Mouse (Mus musculus): Measurements from ENCODE around the gene Plcb2.

The Plcb2 gene

DNA sequence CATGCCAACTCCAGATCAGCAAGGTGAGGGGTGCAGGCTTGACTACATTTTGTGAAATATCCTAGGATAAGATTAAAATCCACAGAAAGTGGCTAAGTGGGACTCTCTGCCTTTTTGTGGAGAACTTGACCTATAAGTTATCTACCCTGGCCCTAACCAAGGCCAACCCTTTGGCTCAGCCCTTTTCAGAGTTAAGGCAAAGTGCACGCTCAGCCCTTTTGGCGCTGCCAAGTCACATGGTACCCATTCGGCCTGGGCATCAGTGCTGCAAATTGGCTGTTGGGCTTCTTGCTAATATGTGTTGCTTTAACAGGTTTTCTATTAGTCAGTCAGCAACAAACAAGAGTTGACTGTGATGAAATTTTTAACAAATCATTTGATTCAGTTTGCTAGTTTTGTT is 40.4 kb downstream of the Plcb2 start:
- DNase-seq (ENCODE audit: low spot score in 2 of 2), result no peak

DNA sequence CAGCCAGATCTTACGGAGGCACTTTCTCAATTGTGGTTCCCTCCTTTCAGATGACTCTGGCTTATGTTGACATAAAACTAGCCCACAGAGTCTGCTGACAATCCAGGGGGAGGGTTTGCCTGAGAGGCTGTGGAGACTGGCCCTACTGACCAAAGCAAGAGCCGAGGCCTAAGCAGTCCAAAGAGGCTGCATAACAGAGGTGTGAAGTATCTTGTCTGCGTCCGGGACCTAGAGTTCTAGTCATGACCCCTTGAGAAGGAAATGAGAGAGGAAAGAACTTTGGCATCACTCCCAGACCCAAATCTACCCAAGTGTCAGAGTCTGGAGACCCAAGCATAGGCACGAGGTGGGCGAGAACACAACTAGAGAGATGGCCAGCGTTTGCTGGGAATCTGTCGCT is 41.5 kb downstream of the Plcb2 start:
- no peak for DNase-seq (ENCODE audit: low spot score in 2 of 2)

DNA sequence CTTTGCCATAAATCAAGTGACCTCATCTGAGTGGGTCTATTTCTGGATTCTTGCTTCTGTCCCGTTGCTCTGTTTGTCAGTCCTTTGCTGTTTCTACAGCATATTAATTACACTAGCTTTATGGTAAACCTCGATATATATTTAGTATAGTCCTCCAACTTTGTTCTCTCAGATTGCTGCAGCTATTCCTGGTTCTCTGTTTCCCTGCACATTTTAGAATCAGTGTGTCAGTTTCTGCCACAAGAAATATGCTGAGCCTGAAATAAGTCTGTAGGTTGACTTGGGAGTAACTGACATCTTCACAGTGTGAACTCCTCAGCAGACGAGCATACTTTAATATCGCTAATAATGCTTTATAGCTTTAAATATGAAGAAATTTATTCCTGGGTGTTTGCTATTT is 43.1 kb downstream of the Plcb2 start:
- DNase-seq (ENCODE audit: low spot score in 2 of 2), result no peak

DNA sequence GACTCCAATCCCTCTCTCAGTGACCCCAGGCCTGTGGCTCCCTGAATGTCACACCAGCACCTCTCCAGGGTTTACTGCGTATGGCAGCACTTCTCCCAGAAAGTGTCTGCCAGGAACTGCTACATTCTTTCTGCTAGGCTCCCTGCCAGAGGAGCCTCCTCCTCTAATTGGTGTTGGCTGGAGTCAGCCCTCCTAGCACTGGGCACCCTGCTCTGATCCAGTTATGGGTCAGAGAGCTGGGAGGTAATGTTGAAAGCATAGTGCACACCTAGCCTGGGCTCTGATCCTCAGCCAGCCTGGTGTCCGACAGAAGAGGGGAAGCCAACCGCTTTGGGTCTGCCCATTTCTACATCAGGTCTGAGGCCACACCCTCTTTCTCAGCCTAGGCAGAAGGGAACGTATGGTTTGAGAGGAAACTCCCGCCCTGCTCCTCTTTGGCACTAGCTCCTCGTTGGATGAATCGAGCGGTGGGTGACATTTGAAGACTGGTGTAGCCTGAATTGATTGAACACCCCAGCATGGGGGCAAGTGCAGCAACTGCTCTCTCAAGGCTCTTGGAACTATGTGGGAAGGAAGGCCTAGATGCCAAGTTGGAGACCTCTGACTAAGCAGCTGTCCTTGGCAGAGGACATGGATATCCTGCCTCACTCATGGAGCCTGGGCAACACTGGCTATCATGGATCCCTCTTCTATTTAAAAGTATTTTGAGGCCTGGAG is 45.5 kb downstream of the Plcb2 start:
- DNase-seq (ENCODE audit: low spot score in 2 of 2), result no peak

DNA sequence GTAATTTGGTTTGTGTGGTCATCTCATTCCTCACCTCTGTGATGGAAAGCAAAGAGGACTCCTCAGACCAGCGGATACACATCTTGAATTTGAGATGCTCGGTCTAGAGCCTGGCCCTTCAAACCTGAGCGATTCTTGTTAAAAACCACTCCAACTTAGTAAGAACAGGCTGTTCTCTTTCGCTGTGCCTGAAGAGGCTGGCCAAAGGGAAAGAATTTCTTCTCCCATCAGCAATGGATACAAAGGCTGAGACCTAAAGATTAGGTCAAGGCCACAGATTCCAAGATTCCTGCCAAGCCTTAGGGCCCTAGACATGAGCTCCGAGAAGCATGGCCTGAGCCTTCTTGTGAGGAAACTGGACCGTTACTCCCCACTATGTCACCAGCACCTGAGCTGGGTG is 47.3 kb downstream of the Plcb2 start:
- no peak for DNase-seq (ENCODE audit: low spot score in 2 of 2)

DNA sequence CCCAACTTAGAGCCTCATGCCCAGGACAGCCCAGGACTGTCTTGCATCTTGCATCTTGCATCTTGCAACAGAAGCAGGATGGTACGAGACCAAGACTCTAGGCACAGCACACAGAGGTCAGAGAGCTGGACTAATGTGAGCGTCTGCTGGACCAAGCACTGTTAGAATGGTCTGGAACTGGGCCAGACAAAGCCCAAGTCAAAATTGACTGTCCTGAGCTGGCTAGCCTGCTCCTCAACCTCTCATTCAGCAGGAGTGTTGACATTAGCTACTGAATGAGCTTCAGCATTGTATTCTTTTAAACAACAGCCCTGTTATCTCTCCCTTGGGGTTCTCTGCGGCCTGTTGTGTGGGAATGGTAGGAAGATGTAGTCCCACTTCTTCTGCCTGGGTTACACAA is 48.7 kb downstream of the Plcb2 start:
- DNase-seq (ENCODE audit: low spot score in 2 of 2), result no peak

DNA sequence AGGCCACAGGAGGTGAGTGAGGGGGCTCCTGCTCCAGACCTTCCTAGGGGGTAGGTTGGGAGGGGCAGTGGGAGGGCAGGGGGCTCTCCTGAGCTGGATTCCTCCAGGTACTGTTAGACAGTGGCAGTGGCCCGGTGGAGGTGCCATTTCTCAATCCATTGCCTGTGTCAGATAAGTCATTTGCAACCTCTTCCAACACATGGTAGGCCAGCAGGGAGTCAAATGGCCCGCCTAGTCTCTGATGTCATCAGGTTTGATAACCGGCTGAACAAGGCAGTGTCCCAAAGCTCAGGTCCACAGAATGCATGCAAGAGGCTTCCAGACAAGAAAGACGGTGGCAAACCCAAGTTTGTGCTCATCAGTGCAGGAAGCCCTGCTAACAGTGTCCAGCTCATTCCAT is 50.4 kb downstream of the Plcb2 start:
- peak in 1 of 2 experiments; percentile 53 for DNase-seq (ENCODE audit: low spot score in 2 of 2)

DNA sequence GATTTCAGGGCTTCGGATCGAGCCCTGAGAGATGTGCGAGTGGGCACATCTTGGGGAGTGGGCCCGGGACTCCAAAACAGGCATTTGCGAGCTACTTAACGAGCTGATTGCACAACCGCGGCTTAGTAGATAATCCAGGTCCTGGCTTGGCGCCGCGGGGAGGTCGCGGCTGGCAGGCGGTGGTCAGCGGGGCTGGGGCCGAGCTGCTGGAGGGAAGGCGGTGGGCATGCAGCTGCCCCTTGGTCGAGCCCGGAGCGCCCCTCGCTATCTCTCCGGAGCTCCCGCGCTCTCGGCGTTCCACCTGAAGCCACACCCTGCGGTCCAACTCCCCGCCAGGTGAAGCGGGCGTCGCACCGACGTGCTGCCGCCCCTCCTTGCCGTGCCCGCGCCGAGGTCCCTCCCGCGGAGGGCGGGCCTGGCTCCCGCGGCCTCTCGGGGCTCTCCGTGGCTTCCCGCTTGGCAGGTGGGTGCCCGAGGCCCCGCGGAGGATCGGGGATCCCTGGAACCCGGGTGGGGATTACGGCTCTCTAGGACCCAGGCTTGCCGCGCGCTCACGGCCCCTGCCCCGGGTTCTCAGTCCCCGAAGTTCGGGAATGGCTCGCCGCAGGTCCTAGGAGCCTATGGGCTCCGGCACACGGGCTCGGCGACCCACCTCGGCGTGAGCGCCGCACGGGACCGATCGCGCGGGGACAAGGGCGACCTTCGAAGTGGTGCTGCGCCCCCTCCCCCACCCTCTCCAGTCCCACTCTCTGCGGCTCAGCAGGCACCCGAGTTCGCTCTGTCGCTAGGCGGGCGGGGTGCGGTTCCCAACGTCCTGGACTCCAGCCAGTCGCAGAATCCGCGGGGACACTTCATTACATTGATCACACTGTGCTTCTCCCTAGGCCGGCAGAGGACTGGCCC is 51.1 kb downstream of the Plcb2 start:
- no peak for DNase-seq (ENCODE audit: low spot score in 2 of 2)

DNA sequence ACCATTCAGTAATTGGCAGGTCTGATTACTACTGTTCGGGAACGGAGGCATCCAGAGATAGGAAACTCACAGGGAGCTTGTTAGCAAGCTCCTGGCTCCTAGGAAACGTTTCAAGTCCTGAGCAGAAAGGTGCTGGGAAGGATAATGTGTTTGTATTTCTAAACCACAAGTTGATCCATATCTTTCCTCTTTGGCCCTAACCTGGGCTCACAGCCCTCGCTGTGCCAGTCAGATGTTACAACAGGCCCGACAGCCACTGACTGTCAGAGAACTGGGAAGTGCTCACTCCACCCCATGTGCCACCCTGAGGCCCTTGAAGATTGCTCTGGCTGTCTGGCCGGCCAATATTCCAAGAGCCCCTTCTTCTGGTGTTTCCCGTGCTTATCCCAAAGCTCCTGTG is 53.7 kb downstream of the Plcb2 start:
- peak in 1 of 2 experiments; percentile 55 for DNase-seq (ENCODE audit: low spot score in 2 of 2)

DNA sequence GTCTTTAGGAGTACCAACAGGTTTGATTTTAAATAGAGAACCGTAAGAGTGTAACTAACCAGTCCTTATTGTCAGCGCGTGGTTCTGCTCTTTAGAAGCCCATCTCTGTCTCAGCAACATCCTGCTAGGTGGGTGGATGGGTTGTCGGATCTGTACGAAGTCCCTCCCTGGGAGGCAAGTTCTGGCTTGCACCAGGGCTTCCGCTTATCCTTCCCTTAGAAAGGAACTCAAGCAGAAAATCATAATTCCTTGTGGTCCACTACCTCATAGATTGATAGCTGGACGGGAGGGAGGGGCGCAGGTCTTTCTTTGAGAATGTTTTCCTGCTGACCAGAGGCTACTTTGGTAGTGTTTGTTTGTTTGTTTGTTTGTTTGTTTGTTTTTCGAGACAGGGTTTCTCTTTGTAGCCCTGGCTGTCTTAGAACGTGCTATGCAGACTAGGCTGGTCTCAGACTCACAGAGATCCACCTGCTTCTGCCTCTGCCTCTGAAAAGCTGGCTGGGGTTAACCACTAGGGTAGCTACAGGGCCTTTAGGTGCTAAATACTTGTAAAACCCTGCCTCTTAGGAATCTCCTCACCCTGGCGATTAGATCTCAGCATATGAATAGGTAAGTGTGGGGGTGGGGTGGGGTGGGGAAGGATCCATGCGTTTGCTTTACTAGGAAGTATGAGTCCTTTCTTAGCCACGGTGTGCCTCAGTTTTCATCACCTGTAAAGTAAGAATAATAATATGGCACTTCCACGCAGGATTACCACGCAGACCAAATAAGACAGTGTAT is 54.4 kb downstream of the Plcb2 start:
- no peak for DNase-seq (ENCODE audit: low spot score in 2 of 2)

DNA sequence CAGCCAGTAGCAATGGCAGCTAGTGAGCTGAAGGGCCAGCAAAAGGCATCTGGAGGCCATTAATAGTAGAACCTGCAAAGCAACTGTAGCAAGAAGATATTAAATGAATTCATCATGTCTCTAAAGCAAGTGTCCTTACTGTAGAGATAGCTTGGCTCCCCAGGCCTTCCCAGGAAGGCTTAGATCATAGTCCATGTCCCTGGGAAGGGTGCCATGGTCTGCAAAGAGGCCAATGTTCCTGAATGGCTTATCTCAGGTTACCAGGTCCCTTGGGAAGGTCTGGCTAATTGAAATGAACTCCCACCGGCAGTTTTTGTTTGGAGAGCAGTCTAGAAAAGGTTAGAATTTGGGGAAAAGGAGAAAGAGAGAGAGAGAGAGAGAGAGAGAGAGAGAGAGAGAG is 56.5 kb downstream of the Plcb2 start:
- DNase-seq (ENCODE audit: low spot score in 2 of 2), result no peak

DNA sequence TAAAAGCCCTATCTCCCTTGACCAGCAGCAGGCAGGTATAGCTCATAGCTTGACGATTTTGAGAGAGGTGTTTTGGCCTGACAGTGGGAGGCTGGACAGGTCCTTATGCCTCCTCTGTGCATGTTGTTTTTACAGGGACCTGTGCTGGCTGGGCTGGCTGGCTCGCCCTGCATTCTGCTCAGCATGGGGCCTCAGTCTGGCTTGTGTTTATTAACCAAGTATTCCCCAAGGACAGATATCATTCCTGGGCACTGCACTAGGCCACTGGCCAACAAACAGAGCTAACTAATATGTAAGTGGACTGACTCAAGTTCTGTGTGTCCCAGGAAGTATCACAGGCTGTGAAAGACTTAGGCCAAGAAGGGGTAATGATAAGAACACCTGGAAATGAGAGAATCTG is 58.5 kb downstream of the Plcb2 start:
- no peak for DNase-seq (ENCODE audit: low spot score in 2 of 2)

DNA sequence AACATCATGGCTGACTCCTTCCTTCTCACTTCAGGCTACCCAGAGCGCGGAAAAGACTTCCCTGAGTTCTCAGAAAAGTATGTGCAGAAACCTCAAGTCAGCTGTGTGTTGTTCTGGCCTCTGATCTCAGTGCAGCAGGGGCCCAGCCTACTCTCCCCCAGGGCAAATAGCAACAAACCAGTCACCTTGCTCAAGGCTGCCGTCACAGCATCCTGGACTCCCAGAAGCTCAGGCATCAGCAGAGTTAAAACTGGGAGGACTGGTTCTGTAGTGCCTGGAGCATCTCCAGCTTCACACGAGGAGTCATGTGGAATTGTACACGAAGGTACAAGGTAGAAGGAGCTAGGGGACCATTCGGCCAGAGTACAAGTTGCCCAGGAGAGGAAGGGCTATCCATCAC is 59.0 kb downstream of the Plcb2 start:
- DNase-seq (ENCODE audit: low spot score in 2 of 2), result no peak

DNA sequence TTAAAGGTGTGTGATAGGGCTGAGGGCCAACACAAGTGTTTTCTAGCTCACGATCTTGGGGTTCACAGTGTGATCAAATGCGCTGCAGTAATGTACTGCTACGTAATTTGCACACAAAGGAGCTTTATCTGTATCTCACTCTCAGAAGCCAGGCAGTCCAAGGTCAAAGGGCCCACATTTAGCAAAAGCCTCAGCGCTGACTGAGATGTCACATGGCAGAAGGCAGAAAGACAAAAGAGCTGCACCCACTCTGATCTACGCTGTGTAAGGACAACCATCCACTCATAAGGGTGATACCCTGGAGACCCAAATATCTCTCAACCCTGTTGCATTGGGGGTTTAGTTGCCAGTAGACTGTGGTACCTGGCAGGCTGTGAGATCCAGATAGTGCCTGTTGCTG is 61.1 kb downstream of the Plcb2 start:
- DNase-seq (ENCODE audit: low spot score in 2 of 2), result no peak

DNA sequence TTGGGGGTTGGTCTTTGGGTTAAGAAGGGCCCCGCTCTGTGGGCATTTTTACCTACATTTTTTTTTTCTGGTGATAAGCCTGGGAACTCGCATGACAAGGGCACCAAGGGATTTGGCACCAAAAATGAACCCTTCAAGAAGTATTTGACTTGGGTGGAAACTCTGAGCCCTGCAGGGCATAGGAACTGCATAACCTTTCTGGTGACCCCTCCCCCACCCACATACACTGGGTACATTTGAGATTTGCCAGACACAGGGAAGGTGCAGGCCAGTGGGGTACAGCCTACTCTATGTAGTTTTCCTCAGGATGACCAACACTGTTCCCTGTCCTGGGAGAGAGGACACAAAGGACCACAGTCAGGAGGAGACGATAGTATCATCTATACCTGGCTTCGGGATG is 62.6 kb downstream of the Plcb2 start:
- DNase-seq (ENCODE audit: low spot score in 2 of 2), result no peak

DNA sequence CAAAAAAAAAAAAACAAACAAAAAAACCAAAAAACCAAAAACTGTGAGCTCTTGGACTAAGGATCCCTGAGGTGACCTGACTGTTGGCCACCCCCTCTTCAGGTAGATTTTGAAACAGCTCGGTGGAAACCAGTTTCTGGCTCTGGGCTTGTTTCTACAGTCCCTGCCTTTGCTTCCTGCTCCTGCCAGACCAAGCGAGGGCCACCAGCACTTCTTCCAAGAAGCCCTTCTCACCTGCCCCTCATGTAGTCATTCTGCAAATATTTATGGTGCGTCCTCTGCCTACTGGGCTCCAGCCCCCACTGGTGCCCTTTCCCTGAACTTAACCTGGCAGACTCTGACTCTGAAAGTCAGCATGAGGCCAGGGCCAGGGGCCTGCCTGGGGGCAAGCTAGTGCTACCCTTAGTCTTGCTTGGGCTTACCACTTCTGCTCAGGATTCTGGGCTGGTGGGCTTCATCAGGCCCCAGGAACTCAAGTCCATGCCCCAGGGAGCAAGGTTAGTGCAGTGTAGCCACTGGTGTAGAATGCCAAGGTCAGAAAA is 63.2 kb downstream of the Plcb2 start:
- peak in 1 of 2 experiments; percentile 49 for DNase-seq (ENCODE audit: low spot score in 2 of 2)

DNA sequence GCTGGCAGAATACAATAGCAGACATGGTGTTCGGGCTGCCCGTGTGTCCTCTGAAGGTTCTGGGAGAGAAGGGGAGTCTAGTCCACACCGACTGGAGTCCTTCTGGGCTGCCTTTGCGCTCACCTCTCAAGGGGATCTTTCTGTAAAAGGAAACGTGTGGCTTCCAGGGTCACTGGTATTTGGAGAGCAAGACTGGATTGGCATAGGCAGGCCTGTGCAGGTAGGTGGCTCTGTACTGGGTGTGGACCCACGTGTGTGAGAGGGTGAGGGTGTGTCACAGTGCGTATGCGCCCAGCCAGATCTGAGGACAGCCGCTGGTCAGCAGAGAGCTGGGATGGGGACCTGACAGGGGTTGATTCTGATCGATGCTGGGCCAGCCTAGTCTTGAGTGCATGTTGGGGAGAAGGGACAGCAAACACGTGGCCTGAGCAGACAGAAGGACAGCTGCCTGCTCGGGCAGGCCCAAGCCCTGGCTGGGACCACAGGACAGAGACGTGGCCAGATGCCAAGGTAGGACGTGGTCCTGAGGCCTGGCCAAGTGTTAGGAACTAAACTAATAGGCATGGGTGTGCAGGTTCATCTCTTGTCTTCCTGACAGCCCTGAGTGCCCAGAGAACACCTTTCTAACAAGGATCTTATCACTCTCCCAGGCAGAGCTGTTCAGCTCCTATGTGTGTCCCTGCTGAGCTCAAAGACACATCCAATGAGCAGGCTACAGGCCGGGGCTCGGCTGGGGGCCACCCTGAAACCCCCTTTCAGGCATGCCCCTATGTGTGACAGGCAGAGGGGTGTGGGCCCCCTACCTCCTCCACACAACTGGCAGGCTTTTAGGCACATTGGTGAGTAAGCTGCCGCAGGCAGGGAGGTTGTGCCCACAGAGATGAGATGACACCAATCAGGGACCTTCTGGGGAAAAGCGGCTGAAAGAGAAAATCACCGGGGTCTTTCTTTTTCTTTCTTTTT is 64.2 kb downstream of the Plcb2 start:
- DNase-seq (ENCODE audit: low spot score in 2 of 2), result peak; percentile 78 to 87

DNA sequence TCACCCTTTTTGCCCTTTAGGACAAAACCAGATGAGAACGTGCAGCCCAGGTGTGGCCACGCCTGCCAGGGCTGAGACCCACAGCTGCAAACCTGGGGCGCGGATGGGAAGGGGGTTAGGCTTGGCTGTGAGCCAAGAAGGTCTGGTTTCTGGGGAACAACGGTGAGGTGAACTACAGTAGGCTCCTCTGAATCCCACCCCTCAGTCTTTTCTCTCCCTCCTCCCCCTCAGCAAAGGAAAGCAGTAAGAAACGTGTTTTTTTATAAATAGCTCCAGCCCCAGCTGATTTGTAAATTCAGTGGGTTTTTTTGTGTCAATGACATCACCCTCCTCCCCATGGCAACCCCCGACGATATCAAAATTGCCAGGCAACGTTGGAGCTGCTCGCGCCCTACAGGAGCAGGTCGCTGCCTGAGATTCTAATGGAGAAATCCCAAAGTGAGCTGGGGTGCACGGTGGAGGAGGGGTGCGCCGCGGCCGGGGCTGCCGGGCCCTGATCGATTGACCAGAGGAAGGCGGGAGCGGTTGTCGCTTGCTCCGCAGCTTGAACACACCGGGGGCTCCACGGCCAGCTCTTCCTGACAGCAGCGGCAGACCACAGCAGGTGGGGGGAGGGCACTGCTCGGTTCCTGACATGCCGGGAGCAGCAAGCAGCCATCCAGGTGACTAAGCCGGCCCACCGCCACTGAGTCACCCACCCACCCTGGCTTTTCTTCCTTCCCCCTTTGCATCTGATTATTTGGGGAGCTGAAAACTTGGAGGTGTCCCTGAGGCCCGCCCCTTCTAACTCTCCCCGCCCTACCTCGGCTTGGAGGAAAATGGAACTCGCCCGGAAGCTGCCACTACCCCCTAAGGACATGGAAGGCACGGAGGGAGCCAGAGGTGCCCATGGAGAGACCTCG is 65.1 kb downstream of the Plcb2 start, which contains the start of gene Pak6:
Gene Pak6, plus strand, starts transcription at position 402 of the 902 bp plus-strand sequence.
- DNase-seq (ENCODE audit: low spot score in 2 of 2), result no peak

DNA sequence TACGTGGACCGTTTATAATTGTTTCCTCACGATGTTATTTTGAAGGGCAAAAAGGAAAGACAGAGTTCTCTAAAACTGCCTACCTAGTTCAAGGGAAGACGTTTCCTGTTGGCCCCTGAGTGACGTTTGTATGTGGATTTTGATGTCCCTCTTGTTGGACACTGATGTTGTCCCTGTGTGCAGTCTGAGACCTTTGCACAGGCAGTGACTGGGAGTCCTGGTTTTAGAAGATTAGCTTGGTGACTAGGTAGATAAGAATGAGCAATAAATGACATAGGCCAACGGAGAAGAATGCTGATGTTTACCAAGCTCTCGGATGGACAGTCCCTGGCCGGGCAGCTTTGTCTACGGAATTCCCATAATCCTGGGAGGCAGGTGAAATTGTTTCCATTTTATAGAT is 66.3 kb downstream of the Plcb2 start:
- DNase-seq (ENCODE audit: low spot score in 2 of 2), result no peak

DNA sequence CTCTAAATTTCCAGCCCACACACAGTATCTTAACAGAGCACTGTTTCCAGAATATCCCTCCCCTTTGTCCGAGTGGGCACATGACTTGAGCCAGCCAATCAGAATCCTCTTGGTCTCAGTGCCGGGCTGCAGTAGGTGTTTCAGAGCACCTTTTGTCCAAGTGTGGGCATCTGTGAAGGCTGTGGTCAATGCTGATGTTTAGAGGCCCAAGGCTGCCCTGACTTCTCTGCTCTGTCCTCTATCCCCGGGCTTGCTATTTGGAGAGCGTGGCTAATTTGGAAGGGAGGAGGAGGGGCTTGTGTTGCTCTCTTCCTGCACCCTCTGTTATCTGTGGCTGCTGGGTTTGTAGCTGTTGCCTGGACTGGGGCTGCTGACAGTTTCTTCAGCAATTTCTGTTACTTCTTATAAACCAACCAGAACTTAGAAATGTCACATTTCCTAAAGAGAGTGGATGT is 68.2 kb downstream of the Plcb2 start:
- DNase-seq (ENCODE audit: low spot score in 2 of 2), result no peak
